Mouse (Mus musculus) G1E (cell line): ENCODE results near the gene Cadm1.

Experiments used
- CTCF ChIP-seq: IDR thresholded peaks from 2 replicates; pipeline ENCODE4 v1.5.1; 2012; ENCODE audit warnings: low read depth, low read length, inconsistent platforms, mixed read lengths
- POLR2AphosphoS5 ChIP-seq: IDR thresholded peaks from 2 replicates; pipeline ENCODE4 v1.6.1; 2012; ENCODE audit warnings: low read depth, low read length, inconsistent platforms; ENCODE audit not compliant: insufficient replicate concordance
- TAL1 ChIP-seq: conservative IDR thresholded peaks from 2 replicates; pipeline ENCODE4 v1.6.1; 2012; ENCODE audit warnings: low read depth, low read length, inconsistent platforms, mixed read lengths

GRCm38 (mm10) chr9:47587577-47588194 lies 57.7 kb downstream of the Cadm1 start:
- no peak for TF ChIP-seq CTCF
- TF ChIP-seq TAL1 = no peak
- TF ChIP-seq POLR2AphosphoS5 = no peak
